Mouse (Mus musculus): ENCODE measurements around the gene Vsx2.
"Not testable (repeated sequence)": the region's sequence is repeated elsewhere in the genome, so short reads cannot be mapped to it uniquely, and the experiment has no call there.

The Vsx2 gene

DNA sequence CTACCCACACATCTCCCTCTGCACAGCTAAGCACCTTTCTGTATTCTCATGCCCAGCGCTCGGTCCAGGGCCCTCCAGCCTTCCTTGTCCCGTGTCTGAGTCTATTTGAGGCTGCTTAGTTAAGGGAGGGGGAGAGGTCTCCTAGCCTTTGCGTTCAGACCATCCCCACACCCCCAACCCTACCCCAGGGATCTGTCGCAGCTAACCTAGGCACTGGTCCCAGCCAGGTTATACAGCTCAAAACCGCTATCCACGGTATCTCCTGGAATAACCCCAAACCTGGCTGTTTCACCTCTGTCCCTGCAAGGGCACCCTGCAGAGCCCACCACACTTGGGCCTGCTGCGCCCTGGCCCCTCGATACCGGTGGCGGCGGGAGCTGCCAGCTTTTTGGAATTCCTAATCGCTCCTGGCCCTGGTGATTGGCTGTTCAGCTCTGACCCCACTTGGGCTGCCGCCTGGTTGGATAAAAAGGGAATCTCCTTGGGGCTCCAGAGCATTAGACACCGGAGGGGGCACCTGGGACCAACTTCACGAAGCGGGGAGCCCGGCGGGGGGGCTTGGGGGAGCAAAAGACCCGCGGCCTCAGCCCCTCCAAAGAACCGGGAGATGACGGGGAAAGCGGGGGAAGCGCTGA is at the start of gene Vsx2:
Gene Vsx2 (plus strand): TSS at position 427 of the 635 bp plus-strand sequence.
- no peak for DNase-seq (ENCODE audit: low spot score in 2 of 2)

DNA sequence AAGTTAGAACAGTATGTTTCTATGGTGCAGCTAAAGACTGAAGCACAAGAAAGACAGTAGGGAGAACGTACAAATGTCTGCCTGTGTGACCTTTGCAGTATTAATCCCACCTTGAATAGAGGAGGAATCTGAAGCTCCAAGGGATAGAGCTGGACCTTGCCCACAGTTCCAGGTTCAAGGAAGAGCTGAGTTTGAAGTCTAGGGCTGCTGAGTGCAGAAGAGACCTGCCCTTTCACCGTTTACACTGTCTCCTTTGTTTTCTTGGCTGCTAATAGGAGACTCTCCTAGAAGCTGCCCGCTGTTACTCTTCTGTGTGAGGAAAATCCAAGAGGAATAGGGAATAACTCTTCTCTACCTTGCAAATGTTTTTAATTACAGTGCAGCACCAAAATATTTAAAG is 45.8 kb upstream of the Vsx2 start:
- no peak for DNase-seq (ENCODE audit: low spot score in 2 of 2)

DNA sequence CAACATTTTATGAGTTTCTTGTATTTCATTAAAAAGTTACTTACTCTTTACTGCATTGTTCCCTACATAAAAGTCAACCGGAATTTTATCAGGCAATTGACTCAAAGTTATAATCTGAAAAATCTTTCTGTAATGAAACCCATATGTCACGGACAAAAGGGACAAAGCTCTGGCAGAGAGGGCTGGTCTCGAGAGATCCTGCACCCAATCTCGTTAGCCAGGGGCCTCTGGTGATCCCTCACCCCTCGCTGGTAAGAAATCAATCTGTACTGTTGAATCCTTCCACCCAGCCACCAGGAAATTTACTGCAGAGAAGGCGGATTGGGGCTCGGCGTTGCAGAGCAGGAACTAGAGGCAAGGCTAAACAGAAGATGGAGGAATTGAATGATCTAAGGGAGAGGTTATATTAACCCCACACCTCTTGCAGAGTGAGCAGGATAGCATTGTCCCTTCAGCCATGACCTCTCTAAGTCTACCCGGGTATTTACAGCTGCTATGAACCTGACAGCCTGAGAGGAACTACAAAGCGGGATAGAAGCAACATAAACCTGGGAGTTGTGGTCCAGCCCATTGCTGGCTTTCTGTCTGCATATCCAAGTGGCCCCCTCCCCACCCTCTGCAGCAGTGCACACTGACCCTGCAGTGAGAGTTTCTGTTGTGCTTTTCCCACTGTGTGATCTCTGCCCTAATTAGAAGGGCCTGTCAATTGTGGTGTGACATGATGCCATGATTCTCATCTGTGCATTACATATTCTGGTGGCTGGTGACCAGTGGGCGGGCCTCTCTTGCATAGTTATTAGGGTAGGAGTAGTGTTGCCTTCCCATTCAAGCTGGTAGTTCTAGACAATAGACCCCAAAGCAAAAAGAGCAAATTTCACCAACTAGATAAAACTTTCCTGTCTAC is 45.2 kb upstream of the Vsx2 start:
- no peak for DNase-seq (ENCODE audit: low spot score in 2 of 2)

DNA sequence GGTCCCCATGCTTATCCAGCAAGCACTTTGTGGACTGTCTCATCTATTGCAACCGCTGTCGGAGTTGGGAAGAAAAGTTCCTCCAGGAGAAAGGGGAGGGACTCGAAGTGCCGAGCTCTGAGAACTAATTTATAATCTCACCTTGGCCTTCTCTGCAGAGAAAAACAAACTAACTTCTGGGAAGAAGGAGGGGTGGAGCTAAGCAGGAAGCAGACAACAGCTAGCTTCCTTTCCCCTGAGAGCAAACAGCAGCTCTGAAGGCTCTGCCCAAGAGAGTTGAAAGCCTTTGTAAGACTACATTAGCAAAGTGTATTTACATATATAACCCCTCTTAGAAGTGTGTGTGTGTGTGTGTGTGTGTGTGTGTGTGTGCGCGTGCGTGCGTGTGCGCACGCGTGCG is 44.1 kb upstream of the Vsx2 start:
- DNase-seq (ENCODE audit: low spot score in 2 of 2) = peak in 1 of 2 experiments; percentile 2

DNA sequence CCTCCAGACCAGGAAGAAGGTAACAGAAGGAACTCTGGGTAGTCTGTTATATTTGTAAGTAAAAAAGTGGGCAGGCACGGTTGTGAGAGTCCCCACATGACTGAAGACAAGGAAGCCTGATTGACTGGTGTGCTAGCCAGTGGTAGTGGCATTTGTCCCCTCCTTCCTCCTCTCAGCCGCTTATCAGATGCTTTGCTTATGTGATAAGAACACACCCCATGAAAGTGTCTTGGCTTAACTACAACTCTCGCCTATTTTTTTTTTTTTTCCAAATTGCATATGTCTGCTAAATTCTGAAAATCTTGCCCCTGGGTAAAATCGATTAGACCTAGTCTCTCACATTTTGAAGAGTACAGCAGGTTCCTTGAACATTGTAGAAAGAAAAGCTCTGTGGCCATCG is 39.1 kb upstream of the Vsx2 start:
- DNase-seq (ENCODE audit: low spot score in 2 of 2) = no peak

DNA sequence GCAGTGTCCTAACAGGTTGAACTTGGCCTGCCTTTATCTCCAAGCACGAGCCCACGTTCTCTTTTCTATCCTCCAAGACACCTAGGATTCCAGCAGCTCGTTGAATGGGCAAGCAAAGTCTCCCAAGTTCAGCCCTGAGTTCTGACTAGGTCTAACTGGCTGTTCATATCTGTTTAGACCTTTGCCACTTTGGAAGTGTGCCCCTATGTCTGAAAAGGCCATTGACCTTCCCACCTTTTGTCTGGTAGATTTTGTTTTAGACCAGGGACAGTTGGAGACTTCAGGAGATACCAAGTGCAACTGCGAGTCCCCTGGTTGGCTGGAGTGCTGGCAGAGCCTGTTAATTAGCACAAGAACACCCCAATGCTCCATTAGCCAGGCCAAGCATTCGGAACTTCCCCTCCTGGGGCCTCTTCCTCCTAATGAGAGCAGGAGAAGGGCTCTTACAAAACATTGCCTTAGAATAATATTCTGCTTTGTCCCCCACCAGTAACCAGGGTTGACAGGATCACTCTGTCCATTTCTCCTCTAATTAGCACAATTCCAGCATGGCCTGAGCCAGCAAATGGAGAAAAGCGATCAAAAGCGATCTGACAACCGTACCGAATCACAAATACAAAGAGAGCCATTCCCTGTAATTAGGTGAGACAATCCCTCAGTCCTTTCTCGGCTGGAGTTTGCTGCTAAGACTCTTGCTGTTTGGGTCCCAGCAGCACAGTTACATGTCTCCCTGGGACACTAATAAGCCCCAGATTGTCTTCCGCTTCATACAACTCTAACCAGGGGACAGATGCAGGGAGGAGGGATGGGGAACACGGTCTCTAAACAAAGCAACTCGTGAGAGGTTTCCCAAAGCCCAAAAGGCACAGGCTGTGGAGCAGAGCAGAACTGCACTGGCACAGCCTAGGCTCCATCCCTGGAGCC is 37.4 kb upstream of the Vsx2 start:
- no peak for DNase-seq (ENCODE audit: low spot score in 2 of 2)

DNA sequence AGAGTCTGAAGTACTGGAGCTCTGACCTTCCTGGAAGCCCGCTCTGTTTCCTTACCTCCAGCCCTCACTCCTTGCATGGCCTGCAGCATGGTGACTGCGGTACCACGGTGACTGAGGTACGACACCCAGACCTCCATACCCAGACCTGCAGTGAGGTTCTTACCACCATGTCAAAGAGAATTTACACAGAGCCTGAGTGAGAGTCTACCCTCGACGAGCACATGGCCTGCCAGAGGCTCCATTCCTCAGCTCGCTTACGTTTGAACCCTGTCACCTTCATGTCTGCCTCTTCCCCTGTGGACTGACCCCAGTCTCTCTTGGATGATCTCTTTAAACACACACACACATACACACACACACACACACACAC is 36.7 kb upstream of the Vsx2 start:
- no peak for DNase-seq (ENCODE audit: low spot score in 2 of 2)

DNA sequence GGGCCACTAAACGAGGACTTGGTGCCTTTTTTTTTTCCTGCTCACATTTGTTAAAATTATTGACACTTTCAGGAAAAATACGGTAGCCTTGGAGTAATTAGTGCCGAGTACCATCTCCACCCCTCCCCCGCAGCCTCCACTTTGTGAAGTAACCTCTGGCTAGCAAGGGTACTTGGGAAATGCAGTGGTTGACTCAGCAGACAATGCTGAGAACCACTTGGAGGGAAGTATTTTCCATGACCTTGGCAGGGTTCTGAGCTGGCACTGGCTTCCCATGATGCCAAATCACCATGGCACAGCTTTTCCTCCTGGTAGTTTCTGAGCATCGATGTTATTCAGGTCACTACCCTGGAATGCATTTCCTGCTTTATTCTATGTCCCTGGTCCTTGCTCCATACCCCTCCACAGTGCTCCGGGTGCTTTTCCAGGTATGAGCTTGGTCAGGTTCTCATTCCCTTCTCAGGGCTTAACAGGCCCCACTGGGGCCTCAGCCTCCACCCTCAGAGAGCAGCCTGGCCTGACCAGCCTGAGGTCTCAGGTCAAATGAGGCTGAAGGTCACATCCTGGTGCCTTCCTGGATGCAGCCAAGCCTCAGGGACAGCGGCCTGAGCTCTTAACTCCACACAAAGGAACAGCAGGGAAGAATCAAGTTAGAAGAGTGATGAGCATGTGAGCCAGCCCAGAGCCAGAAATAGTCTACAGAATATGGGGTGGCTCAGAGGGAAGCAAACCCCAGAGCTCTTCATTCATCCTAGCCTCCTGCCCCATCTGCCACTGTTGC is 35.7 kb upstream of the Vsx2 start:
- DNase-seq (ENCODE audit: low spot score in 2 of 2) = no peak

DNA sequence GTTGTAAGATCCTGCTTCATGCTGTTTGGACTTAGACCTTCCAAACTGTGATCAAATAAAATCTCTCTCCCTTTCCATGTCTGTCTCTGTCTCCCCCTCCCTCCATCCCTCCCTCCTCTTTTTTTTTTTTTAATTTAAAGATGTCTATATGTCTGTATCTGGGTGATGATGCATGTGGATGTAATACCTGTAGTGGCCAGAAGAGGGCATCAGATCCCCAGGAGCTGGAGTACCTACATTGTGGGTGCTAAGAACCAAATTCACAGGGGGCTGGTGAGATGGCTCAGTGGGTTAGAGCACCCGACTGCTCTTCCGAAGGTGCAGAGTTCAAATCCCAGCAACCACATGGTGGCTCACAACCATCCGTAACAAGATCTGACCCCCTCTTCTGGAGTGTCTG is 30.0 kb upstream of the Vsx2 start:
- DNase-seq (ENCODE audit: low spot score in 2 of 2) = not testable (repeated sequence)

DNA sequence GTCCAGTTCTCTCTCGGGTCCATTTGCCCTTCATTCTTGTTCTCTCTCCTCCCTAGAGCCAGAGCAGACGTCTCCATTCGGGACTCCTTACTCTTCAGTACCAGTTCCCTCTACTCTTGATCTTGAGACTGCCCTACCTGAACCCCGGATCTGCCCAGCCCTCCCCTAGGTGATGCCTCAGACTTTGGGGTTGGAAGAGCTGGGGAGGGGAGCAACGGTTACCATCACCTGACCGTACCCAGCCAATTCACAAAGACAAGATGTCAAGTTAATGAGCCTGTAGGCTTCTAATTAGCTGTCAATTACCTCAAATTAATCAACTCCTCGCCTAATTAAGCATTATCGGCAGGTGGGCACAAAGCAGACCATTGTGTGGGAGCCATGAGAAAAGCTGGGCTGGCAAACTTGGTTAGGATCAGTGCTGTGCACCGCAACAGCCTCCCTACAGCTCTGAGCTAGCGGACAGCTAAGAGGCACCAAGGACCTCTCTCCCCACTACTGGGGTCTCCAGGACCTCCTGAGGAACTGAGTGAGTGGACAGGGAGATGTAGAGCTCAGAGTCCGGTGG is 28.1 kb upstream of the Vsx2 start:
- DNase-seq (ENCODE audit: low spot score in 2 of 2) = no peak

DNA sequence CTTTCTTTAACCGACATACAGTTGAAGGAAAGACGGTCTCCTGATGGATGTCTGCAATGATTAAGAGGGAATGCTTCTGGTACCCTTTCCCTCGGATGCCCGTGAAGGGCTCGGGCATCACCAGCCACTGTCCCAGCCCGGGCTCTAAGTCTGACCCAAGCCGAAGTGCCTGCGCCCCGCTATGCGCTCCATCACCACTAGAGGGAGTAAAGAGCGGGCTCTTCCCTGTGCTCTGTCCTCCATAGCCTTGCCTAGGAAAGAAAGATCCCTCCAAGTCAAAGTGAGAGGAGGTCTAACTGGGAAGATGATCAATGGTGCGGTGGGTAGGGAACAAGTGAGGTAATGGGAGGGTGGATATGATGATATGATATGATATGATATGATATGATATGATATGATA is 23.5 kb upstream of the Vsx2 start:
- peak; percentile 13 to 37 for DNase-seq (ENCODE audit: low spot score in 2 of 2)

DNA sequence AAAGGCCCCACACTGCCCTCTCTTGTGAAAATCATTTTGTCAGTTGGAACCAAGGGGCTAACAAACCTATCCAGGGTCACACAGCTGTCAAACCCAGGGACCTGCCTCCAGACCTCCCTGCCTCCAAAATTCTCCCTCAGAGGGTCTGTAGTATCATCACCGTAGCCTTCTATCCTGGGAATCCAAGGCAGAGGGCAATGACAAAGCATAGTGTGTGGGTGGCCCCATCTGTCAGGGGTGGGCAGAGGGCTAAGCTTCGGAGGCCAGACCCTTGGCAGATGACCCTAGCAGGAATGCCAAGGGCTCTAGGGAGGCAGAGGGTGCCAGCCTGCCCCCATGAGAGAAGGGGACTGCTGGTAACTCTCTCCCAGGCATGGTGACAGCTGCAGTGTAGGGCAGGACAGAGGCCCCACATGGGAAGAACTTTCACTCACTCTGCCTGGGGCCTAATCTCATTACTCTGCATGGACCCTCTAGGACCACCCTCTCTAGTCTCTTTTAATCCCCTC is 22.9 kb upstream of the Vsx2 start:
- no peak for DNase-seq (ENCODE audit: low spot score in 2 of 2)

DNA sequence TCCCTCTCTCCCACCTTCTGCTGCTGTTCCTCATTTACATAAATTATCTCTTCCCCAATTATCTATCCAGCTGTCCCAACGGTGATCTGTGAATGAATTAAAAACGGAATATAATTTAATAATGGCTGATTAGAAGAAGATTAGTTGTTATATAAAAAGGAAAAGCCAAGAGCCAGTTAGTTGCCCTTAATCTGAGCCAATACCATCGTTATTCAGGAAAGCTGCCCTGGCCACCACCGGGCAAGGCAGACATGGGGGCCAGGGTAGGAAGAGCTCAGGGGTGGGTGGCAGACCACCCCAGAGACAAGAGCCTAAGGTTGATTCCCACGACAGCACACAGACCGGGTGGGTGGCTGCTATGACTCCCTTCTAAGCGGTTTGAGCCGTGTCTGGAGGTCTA is 21.3 kb upstream of the Vsx2 start:
- no peak for DNase-seq (ENCODE audit: low spot score in 2 of 2)

DNA sequence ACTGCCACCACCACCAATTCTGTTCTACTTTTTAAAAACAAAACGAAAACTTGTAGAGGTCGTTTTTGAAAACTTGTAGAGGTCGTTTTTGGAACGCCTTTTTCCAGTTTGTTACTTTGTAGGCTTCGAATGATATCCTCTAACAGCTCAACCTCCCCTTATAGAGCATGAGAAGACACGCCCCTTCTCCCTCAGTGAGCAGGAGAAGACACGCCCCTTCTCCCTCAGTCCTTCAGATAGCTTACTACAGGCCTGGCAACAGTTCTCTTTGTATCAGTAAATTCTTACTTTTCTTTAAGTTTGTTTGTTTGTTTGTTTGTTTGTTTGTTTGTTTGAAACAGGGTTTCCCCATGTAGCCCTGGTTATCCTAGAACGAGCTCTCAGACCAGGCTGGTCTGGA is 14.3 kb upstream of the Vsx2 start:
- DNase-seq (ENCODE audit: low spot score in 2 of 2) = no peak

DNA sequence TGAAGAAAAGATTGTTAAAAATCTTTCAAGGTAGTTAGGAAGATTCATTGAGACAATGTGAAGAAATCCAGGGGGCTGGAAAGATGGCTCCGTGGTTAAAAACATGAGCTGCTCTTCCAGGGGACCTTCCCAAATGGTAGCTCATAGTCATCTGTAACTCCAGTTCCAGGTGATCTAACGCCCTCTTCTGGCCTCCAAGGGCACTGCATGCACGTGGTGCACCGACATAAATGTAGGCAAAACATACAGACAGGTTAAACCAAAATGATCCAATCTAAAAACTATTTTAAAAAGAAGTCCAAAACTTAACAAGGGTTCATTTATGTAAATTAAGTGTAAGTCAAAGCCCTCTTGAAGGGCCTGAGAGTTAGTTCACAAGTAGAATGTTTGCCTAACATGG is 7.0 kb upstream of the Vsx2 start:
- no peak for DNase-seq (ENCODE audit: low spot score in 2 of 2)

DNA sequence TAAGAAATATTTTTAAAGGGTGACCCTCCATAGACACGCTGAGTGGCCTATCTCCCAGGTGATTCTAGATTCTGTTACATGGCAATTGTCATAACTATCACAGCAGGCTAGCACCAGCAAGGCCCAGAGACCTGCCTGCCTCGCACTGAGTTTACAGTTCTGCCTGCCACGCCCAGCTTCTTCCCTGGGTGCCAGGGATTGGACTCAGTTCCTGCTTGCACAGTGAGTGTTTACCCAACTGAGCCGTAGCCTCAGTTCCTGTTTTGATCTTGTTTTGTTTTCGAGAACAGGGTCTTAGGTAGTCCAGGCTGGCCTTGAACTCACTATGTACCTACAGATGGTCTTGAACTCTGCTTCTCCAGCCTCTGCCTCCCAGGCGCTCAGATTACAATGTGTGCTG is 2.0 kb upstream of the Vsx2 start:
- no peak for DNase-seq (ENCODE audit: low spot score in 2 of 2)

DNA sequence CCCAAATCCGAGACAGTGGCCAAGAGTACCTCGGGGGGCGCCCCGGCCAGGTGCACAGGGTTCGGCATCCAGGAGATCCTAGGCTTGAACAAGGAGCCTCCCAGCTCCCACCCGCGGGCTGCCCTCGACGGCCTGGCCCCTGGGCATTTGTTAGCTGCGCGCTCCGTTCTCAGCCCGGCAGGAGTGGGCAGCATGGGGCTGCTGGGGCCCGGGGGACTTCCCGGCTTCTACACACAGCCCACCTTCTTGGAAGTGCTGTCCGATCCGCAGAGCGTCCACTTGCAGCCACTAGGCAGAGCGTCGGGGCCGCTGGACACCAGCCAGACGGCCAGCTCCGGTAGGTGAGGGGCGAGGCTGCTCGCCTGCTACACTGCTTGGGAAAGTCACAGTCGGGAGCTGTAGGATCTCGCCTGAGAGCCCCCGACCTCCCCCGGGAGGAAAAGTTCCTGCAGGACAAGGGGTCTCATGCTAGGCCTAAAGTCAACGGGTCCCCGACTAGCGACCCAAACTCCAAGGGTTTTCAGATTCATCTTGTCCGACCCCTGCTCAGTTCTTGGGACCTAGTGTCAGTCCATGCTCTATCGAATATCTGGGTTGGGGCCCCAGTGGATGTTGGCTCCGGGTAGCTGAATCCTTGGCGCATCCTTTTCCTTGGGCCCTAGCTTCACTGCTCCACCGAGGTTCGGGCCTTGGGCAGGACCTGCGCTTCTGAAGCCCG is 573 bp downstream of the Vsx2 start:
- no peak for DNase-seq (ENCODE audit: low spot score in 2 of 2)

DNA sequence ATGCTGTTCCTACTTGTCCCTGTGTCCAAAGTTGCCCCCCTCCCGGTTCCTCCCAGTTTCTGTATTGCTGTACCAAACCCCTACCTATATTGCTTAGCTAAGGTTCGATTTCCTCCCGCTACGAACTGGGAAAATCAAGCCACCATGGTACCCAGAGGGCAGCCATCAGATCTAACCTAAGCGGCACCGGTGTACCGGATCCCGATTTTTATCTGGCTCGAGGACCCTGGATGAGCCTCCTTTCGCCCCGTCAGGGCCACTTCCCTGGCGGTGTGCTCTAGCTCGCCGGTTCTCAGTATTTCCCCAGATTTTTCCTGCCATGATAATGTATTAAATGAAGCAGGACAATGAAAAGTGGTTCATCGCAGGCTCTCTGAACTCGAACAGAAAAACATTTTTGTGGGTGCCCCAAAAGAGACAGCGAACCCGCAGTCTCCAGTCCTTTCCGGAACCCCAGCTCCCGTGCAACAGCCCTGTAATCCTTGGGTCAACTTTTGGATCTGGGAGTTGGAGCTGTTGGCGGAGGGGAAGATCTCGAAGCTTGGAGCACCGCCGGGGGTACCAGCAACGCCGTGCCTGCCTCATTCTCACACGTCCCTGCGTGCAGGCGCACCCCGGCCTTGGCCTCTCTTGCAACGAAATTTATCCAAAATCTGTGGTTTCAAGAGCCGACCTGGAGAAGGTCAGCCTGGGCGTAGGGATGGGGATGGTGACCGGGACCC is 1.3 kb downstream of the Vsx2 start:
- no peak for DNase-seq (ENCODE audit: low spot score in 2 of 2)

DNA sequence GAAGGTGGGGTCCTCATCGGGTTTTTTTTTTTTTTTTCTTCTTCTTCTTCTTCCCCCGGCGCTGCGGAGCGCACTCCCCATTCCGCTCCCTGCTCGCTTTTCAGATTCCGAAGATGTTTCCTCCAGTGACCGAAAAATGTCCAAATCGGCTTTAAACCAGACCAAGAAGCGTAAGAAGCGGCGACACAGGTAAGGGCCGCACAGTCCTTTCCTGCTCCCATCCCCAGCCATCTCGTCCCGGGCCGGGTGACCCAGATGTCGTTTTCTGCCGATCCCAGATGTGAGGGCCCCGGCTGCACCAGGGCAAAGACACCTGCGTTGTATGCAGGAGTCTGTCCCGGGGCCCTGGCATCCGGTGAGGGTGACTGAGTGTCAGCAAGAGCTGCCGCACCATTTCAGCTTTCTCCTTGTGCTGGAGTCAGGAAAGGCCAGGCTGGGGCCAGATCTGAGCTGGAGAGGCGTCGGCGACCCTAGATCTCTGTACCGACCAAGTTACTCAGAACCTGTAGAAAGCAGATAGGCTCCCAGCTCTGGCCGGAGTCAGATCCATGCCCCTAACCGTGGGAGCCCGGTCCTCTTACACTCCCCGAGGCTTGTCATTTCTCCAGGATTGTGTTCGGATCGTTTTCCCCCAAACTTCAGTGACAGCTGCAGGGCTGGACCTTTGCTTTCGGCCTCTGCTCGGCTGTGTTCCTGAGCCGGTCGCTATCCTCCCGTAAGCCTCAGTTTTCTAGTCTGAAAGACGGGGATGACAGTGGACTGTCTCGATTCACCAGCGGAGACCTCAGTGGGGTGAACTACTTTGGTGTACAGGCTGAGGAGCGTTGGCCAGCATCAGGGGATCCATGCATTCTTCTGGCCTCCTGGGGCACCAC is 2.1 kb downstream of the Vsx2 start:
- DNase-seq (ENCODE audit: low spot score in 2 of 2) = no peak
